ENCODE assay signal across 21 mouse cellular contexts in genomic region chr1:177574312-177574711, GRCm38 (mm10).
DNase-seq lines count a peak whose midpoint lies in the region; ATAC-seq and TF ChIP-seq lines count a peak whose summit lies in the region.
"Had no signal": no experiment of that assay in that cellular context is flagged by ENCODE, and none has a peak within 500 bp of the region (broad histone marks: within the 10 kb centered on the region; RNA-seq: fewer than 3 reads in every experiment).

No protein-coding gene starts in this region.

- no peaks in the 10 kb centered on the region for H3K27me3 ChIP-seq in forebrain, postnatal 0 days (ENCODE audit: insufficient read depth, low read length)
- H3K27me3 ChIP-seq in forebrain, embryonic 11.5 days (ENCODE audit: control insufficient read depth, insufficient read depth, low read length), result no peaks in the 10 kb centered on the region
- H3K27me3 ChIP-seq: CH12.LX; embryonic facial prominence, embryonic 15.5 days; heart, embryonic 13.5 days; hindbrain, embryonic 13.5 days; intestine, embryonic 15.5 days; Patski had no signal

- TF ChIP-seq CTCF in forebrain, postnatal 0 days (IDR thresholded peaks at IDR 0.05; ENCODE audit: low read depth), result no peak
- no peak for TF ChIP-seq CTCF in left cerebral cortex, adult 2 months (IDR thresholded peaks at IDR 0.05)

- peak; percentile 33 to 52 for DNase-seq in cerebellum, postnatal 25 days
- no peak for DNase-seq in cerebellum, postnatal 4 days (ENCODE audit: low spot score in 2 of 2)
- no peak for DNase-seq in forebrain, postnatal 0 days
- no peak for DNase-seq in forebrain, embryonic 11.5 days (ENCODE audit: low spot score)
- DNase-seq in left cerebral cortex, adult 2 months (ENCODE audit: extremely low spot score in 1 of 2, low spot score in 2 of 2), result no peak
- DNase-seq in left cerebral cortex, adult 8-10 months (ENCODE audit: low spot score in 2 of 2), result no peak
- no peak for DNase-seq in lung, postnatal 36 days
- DNase-seq: adrenal gland, postnatal 14 days; embryo, embryonic 11 days; gastrocnemius, adult 2 months; gastrocnemius, postnatal 25 days; heart, postnatal 4 days; kidney, adult 18-20 months had no signal

- intact Hi-C loops in left cerebral cortex, adult 2 months (cut with DNase I), result no loop called here

- ATAC-seq in forebrain, postnatal 0 days, result no peak
- ATAC-seq in forebrain, embryonic 11.5 days (replicated peaks; ENCODE audit: low FRiP score), result no peak
- ATAC-seq: activated CD4-positive, CD25-positive, alpha-beta regulatory T cell, adult 4 months; intestine, embryonic 15.5 days; Patski had no signal

- H3K9me3 ChIP-seq in forebrain, postnatal 0 days (ENCODE audit: low read length), result no peaks in the 10 kb centered on the region
- no peaks in the 10 kb centered on the region for H3K9me3 ChIP-seq in forebrain, embryonic 11.5 days (ENCODE audit: control insufficient read depth, low read length)
- H3K9me3 ChIP-seq: embryonic facial prominence, embryonic 15.5 days; heart, embryonic 13.5 days; hindbrain, embryonic 13.5 days; intestine, embryonic 15.5 days had no signal

- WGBS in forebrain, postnatal 0 days, result 68% methylated on average over 7 of the region's 7 CpGs
- WGBS in forebrain, embryonic 11.5 days, result 89% methylated on average over 7 of the region's 7 CpGs

- H3K9ac ChIP-seq in forebrain, postnatal 0 days, result no peak overlapping the region
- H3K9ac ChIP-seq in forebrain, embryonic 11.5 days (ENCODE audit: low read length), result no peak overlapping the region
- H3K9ac ChIP-seq: embryonic facial prominence, embryonic 15.5 days; heart, embryonic 13.5 days; hindbrain, embryonic 13.5 days; intestine, embryonic 15.5 days had no signal

- H3K27ac ChIP-seq in forebrain, postnatal 0 days (ENCODE audit: low read depth, low read length), result peak overlapping the region; percentile 62; the same call in 1 of the 2 replicates
- no peak overlapping the region for H3K27ac ChIP-seq in forebrain, embryonic 11.5 days (ENCODE audit: low read depth, low read length)
- peak overlapping the region; percentile 85 for H3K27ac ChIP-seq in left cerebral cortex, adult 2 months
- H3K27ac ChIP-seq: embryonic facial prominence, embryonic 15.5 days; gastrocnemius, adult 2 months; heart, embryonic 13.5 days; hindbrain, embryonic 13.5 days; intestine, embryonic 15.5 days had no signal

- no peak overlapping the region for H3K4me2 ChIP-seq in forebrain, postnatal 0 days (ENCODE audit: low read depth)
- H3K4me2 ChIP-seq in forebrain, embryonic 11.5 days (ENCODE audit: low read depth, low read length, severe bottlenecking), result no peak overlapping the region
- H3K4me2 ChIP-seq: embryonic facial prominence, embryonic 15.5 days; heart, embryonic 13.5 days; hindbrain, embryonic 13.5 days; intestine, embryonic 15.5 days had no signal

- no peaks in the 10 kb centered on the region for H3K4me1 ChIP-seq in forebrain, postnatal 0 days (ENCODE audit: insufficient read depth)
- no peaks in the 10 kb centered on the region for H3K4me1 ChIP-seq in forebrain, embryonic 11.5 days (replicated peaks; ENCODE audit: control insufficient read depth, insufficient read depth, low read length)
- H3K4me1 ChIP-seq: embryonic facial prominence, embryonic 15.5 days; hindbrain, embryonic 13.5 days; intestine, embryonic 15.5 days had no signal

- no peaks in the 10 kb centered on the region for H3K36me3 ChIP-seq in forebrain, postnatal 0 days (ENCODE audit: insufficient read depth)
- H3K36me3 ChIP-seq in forebrain, embryonic 11.5 days (ENCODE audit: control insufficient read depth, insufficient read depth, low read length), result no peaks in the 10 kb centered on the region
- H3K36me3 ChIP-seq: embryonic facial prominence, embryonic 15.5 days; heart, embryonic 13.5 days; hindbrain, embryonic 13.5 days; intestine, embryonic 15.5 days had no signal

- H3K4me3 ChIP-seq in forebrain, postnatal 0 days (ENCODE audit: low read depth, low read length), result no peak overlapping the region
- H3K4me3 ChIP-seq in forebrain, embryonic 11.5 days (ENCODE audit: low read depth, low read length), result no peak overlapping the region
- H3K4me3 ChIP-seq in left cerebral cortex, adult 2 months, result no peak overlapping the region
- H3K4me3 ChIP-seq: embryonic facial prominence, embryonic 15.5 days; erythroblast, embryonic 14.5 days; gastrocnemius, adult 2 months; heart, embryonic 13.5 days; hindbrain, embryonic 13.5 days; intestine, embryonic 15.5 days had no signal

Comparison
In these comparisons a context has a peak if more than half of its experiments do, and no peak if none do; other contexts are left out.
1. DNase-seq: peak in cerebellum, postnatal 25 days (2 of 2); none in cerebellum, postnatal 4 days (0 of 2), forebrain, postnatal 0 days (single experiment), forebrain, embryonic 11.5 days (single experiment), left cerebral cortex, adult 2 months (0 of 2), left cerebral cortex, adult 8-10 months (0 of 2) and lung, postnatal 36 days (single experiment).